Mouse (Mus musculus) cerebellum, adult 2 months (tissue): Measurements from ENCODE around the gene Slc22a21.

Source experiments
- CTCF ChIP-seq: fragments of 200-500 bp; IDR thresholded peaks from 2 replicates; pipeline ENCODE4 v1.5.1; 2011; ENCODE audit warnings: low read depth, mild to moderate bottlenecking, control low read depth, low read length, moderate library complexity, borderline replicate concordance; ENCODE audit not compliant: insufficient read depth
- POLR2A ChIP-seq: fragments of 200-500 bp; IDR thresholded peaks from 2 replicates; pipeline ENCODE4 v1.6.1; 2011; ENCODE audit warnings: low read length, control low read depth, borderline replicate concordance; ENCODE audit not compliant: insufficient read depth

DNA sequence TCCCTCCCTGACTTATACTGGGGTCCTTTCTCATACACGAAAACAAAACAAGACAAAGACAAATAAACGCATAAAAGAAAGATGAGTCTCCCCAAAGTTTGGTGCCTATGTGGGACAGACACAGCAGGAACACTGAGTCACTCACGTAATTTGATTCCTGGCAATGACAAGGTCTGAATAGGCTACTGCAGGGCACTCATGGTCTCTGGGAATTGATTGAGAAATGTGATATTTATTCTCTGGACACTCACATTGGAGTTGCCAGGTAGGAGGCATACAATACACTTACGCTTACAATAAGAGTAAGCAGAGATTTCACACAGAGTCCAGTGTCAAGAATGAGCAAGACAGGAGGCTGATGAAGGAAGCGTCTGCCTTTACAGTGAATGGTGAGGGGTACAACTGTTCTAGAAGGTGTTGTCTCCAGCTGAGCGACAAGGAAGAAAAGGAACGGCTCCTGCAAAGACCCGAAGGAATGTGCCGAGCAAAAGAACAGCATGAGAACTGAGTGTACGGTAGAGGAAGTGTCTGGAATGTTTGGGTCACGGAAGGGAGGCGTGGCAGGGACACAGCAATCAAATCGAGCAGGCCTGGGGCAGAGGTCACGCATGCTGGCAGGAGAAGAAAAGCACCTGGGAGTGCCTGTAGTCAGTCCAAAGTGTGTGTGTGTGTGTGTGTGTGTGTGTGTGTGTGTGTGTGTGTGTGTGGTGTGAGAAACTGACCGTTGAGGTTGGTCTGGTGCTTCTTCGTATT, 76.2 kb downstream of the Slc22a21 start:
- TF ChIP-seq CTCF (no peak), POLR2A (no peak)
